Mouse (Mus musculus) lung, adult 2 months (tissue): ENCODE results near the gene Prim2. TPM values are rescaled to one million over a fixed set of nuclear protein-coding genes. Genes with fewer than 3 reads are reported as not detected.
"Not testable (repeated sequence)": the region's sequence is repeated elsewhere in the genome, so short reads cannot be mapped to it uniquely, and the experiment has no call there.

Source experiments
- DNase-seq: peaks from one replicate; pipeline ENCODE4 v3.0.0; 2022
- H3K4me1 ChIP-seq: fragments of 200-500 bp; 2 replicates; pipeline ENCODE4 v1.6.1; 2011; ENCODE audit warnings: low read length; ENCODE audit not compliant: control insufficient read depth, insufficient read depth
- H3K4me3 ChIP-seq: fragments of 200-500 bp; replicated peaks from 2 replicates; pipeline ENCODE3; 2011; ENCODE audit warnings: low read depth, mild to moderate bottlenecking, control low read depth, low read length; ENCODE audit errors: extremely low read depth
- CTCF ChIP-seq: fragments of 200-500 bp; IDR thresholded peaks from 2 replicates; pipeline ENCODE4 v1.5.1; 2011; ENCODE audit warnings: mild to moderate bottlenecking, low read length, control low read depth; ENCODE audit not compliant: insufficient read depth
- POLR2A ChIP-seq: fragments of 200-500 bp; IDR thresholded peaks from 2 replicates; pipeline ENCODE4 v1.6.1; 2011; ENCODE audit warnings: low read depth, mild to moderate bottlenecking, control low read depth, low read length, borderline replicate concordance; ENCODE audit errors: extremely low read depth
- WGBS: fragments of 180-500 bp; shearing (Covaris S2); methylation state at CpG from one replicate; pipeline ENCODE4 v1.1.7; 2018; 5-methylcytosine and 5-hydroxymethylcytosine counted together
- polyA plus RNA-seq: library from polyadenylated mRNA; depleted of rRNA; stranded (reverse); fragments of >200 nt; gene quantifications from 2 replicates; pipeline ENCODE4 v1.2.3, GENCODE M21; 2012

Prim2 gene
- polyA plus RNA-seq, 1 experiment, result 4.0 TPM

DNA sequence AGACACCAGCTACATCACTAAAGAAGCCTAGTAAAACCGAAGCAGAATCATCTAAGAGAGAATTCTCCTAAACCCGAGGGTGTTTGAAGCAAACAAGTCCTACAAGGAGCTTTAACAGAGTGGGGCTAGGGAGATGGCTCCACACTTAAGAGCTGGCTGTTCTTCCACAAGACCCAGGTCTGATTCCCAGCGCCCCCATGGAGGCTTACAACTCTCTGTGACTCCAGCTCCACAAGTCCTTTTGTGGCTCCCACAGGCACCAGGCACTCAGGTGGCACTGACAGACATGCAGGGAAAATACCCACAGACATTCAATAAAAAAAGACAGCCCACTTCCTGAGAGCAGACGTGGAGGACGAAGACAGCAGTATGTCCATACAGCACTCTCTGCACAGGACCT, 29.5 kb downstream of the Prim2 start:
- TF ChIP-seq POLR2A, result no peak
- no peak for TF ChIP-seq CTCF
- no peaks in the 10 kb centered on the region for H3K4me1 ChIP-seq
- DNase-seq, result no peak
- WGBS, result 94% methylated on average over 5 of the region's 5 CpGs
- no peak overlapping the region for H3K4me3 ChIP-seq

DNA sequence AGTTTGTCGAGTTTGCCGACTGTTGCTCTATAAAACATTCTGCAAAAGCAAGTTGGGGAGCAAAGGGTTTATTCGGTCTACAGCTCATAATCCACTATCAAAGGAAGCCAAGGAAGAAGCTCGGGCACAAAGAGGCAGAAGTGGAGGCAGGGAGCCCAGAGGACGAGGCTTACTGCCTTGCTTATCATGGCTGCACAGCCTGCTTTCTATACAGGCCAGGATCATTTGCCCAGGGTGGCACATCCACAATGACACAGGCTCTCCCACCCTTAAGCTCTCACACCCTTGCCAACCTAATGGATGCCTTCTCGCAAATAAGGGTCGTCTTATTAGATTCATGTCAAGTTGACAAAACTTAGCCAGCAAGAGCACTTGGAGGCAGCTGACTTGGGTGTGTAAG, 30.4 kb downstream of the Prim2 start:
- H3K4me3 ChIP-seq, result no peak overlapping the region
- no peak for TF ChIP-seq POLR2A
- no peak for TF ChIP-seq CTCF
- 96% methylated on average over 7 of the region's 7 CpGs for WGBS
- no peaks in the 10 kb centered on the region for H3K4me1 ChIP-seq
- DNase-seq, result no peak

DNA sequence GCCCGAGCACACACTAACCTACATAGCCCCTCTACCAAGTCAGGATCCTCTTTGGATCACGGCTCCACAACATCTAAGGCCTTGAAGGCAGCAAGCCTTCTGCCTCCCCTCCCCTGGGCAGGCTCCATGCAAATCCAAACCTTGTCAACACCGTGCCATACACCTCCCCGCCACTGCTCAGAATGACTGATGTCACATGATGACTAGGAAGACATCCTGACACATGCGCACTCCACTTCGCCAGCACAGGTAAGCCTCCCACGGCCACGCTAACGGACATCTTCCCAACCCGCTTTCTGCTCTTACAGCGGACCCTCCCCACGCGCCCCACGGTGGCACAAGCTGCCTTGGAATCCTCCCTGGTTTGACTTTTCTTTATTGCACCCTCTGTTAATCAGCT, 31.8 kb downstream of the Prim2 start:
- WGBS, result 96% methylated on average over 14 of the region's 14 CpGs
- Histone ChIP-seq H3K4me3 (no peak overlapping the region), H3K4me1 (no peaks in the 10 kb centered on the region)
- TF ChIP-seq POLR2A (no peak), CTCF (no peak)
- DNase-seq, result no peak

DNA sequence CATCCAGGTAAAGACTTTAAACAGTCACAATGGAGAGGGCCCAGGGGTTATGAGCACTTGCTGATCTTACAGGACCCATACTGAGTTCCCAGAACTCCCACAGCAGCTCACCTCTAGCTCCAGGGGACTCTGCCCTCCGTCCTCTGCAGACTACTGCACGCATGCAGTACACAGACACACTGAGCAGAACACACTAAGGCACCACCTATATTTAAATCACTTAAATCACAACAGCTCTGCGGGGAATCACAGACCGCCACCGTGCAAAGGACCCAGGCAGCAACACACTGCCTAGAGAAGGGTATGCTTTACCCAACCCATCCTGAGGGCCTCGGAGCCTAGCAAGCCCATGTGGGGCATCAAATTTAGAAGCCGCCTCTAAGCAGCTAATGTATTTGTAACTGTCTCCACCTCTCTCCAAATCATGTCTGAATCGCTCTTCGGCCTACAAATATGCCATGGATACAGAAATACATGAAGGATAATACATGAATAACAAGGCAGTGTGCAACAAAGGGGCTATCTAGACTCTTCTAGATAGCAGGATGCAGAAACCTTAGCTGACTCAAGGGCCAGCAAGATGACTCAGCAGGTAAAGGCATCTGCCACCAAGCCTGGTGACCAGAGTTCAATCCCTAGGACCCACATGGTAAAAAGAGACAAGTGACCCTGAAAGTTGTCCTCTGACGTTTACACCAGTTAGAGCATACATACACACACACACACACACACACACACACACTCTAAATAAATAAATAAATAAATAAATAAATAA, 33.0 kb downstream of the Prim2 start:
- DNase-seq, result no peak
- no peak for TF ChIP-seq POLR2A
- no peaks in the 10 kb centered on the region for H3K4me1 ChIP-seq
- H3K4me3 ChIP-seq, result no peak overlapping the region
- 95% methylated on average over 10 of the region's 10 CpGs for WGBS

DNA sequence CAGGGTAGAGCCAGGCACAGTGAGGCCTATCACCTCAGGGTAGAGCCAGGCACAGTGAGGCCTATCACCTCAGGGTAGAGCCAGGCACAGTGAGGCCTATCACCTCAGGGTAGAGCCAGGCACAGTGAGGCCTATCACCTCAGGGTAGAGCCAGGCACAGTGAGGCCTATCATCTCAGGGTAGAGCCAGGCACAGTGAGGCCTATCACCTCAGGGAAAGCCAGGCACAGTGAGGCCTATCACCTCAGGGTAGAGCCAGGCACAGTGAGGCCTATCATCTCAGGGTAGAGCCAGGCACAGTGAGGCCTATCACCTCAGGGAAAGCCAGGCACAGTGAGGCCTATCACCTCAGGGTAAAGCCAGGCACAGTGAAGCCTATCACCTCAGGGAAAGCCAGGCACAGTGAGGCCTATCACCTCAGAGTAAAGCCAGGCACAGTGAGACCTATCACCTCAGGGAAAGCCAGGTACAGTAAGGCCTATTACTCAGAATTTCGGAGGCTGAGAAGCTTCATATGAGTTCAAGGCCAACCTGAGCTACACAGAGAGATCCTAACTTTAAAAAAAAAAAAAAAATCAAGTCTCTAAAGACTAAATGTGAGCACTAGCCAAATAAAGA, 38.5 kb downstream of the Prim2 start:
- WGBS, result 92% methylated on average over 1 of the region's 1 CpGs
- DNase-seq, H3K4me3 ChIP-seq, H3K4me1 ChIP-seq: not testable (repeated sequence)

DNA sequence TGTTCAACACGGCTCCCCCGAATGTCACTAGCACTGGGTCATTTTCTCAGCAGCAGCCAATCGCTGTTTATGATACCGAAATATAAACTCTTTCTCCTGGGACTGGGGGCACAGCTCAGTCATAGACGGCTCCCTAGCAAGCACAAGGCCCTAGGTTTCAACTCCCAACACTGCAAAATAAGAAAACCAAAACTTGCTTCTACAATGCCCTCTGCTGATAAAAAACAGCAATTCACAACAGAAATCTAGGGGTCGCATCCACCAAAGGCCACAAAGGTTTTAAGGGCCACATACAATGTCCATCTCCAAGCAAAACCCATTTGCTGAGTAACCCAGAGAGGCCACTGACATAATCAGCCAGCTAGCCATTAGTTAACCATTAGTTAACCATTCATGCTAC, 41.8 kb downstream of the Prim2 start:
- Histone ChIP-seq H3K4me3 (no peak overlapping the region), H3K4me1 (no peaks in the 10 kb centered on the region)
- no peak for TF ChIP-seq CTCF
- DNase-seq, result no peak
- 60% methylated on average over 6 of the region's 6 CpGs for WGBS

DNA sequence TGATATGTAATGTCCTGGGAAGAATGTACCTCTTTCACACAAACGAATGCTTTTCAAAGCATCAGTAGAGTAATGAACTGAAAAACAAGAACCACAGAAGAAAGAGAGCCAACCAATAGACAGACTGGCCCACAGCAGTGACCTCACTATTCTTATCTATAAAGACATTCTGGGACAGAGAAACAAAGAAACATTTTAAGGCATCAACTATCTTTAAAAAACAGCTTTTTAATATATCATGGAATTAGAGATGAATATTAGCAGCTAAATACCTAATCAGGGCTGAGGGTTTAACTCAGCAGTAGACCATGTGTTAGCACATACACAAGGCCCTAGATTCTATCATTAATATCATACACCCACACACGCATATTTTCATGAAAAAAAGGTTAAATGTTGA, 42.5 kb downstream of the Prim2 start:
- DNase-seq, result no peak
- no peaks in the 10 kb centered on the region for H3K4me1 ChIP-seq
- 93% methylated on average over 2 of the region's 2 CpGs for WGBS
- TF ChIP-seq CTCF (no peak), POLR2A (no peak)
- H3K4me3 ChIP-seq, result no peak overlapping the region

DNA sequence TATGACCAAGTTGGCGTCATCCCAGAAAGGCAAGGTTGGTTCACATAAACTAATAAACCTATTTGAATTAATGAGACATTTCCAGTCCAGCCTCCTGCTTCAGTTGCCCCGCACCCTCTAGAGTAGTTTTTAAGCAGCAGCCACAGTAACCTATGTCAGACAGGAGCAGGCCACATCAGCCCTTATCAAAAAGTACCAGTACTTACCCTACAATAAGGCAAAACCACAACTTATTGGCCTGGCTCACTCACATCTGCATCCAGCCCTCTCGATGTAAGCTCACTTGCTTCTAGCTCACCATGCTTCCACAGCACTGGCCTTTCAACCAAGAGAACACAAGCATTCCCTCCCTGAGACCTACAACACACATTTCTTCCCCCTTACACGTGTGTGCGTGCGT, 44.7 kb downstream of the Prim2 start:
- no peak for TF ChIP-seq POLR2A
- no peak for TF ChIP-seq CTCF
- 96% methylated on average over 6 of the region's 6 CpGs for WGBS
- Histone ChIP-seq H3K4me3 (no peak overlapping the region), H3K4me1 (no peaks in the 10 kb centered on the region)
- DNase-seq, result no peak

DNA sequence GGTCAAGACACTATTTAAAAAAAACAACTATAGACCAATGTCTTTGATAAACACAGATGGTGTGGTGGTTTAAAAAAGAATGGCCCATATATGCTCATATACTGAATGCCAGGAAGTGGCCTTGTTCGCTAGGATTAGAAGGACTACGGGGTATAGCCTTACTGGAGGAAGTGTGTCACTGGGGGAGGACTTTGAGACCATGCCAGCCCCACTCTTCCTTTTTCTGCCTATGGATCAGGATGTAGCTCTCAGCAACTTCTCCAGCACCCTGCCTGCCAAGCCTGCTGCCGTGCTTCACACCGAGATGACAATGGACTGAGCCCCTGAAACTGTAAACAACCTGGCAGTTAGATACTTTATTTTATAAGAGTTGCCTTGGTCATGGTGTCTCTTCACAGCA, 45.2 kb downstream of the Prim2 start:
- DNase-seq, result no peak
- no peaks in the 10 kb centered on the region for H3K4me1 ChIP-seq
- TF ChIP-seq CTCF, result no peak
- no peak for TF ChIP-seq POLR2A
- WGBS, result 67% methylated on average over 4 of the region's 4 CpGs
- no peak overlapping the region for H3K4me3 ChIP-seq

DNA sequence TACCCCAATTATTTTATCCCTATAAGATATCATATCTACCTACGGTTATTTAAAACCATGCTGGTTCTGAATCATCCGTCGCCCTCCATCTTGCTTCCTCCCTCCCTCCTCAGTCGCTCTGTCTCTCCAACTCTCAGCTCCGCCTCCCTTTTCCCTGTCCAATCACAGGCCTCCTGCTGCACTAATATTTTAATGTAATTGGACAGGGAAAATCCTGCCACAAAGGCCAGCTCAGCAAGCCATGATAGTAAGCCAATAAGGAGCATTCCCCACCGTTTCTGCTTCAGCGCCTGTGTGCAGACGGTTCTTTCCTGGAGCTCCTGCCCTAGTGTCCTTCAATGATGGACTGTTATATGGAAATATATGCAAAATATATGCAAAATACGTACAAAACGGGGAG, 47.8 kb downstream of the Prim2 start:
- no peaks in the 10 kb centered on the region for H3K4me1 ChIP-seq
- 91% methylated on average over 10 of the region's 10 CpGs for WGBS
- no peak for DNase-seq
- TF ChIP-seq CTCF (no peak), POLR2A (no peak)
- H3K4me3 ChIP-seq, result no peak overlapping the region
